Mouse (Mus musculus): Measurements from ENCODE around the gene Map1lc3a.

DNA sequence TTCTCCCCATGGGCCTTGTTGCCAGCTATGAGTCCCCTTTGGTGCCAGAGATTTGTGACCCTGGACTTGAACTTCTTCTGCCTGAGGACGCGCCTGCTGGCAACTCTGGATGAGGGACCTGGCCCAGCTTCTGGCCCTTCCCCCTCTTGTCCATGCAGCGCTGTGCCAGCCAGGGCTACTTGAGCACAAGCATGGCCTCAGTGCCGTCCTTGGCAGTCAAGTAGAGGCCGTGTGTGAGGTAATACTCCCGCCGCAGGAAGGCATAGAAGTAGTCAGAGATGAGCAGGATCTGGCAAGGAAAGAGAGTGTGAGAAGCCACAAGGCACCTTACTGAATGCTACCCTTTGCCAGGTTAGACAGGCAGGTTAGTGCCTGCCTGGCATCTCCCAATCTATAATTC lies 2.3 kb downstream of the Map1lc3a start:
- TF ChIP-seq EP300 (IDR thresholded peaks at IDR 0.05; ENCODE audit: low read depth): no peak
- no peak for TF ChIP-seq CTCF (IDR thresholded peaks at IDR 0.05; ENCODE audit: low read depth)

Measured in liver, postnatal 0 days (tissue).